Mouse (Mus musculus): ENCODE results near the gene Cdh16. TPM values are rescaled to one million over a fixed set of nuclear protein-coding genes. Genes with fewer than 3 reads are reported as not detected.

The Cdh16 gene
- polyA plus RNA-seq, 1 experiment = 0.29 TPM

DNA sequence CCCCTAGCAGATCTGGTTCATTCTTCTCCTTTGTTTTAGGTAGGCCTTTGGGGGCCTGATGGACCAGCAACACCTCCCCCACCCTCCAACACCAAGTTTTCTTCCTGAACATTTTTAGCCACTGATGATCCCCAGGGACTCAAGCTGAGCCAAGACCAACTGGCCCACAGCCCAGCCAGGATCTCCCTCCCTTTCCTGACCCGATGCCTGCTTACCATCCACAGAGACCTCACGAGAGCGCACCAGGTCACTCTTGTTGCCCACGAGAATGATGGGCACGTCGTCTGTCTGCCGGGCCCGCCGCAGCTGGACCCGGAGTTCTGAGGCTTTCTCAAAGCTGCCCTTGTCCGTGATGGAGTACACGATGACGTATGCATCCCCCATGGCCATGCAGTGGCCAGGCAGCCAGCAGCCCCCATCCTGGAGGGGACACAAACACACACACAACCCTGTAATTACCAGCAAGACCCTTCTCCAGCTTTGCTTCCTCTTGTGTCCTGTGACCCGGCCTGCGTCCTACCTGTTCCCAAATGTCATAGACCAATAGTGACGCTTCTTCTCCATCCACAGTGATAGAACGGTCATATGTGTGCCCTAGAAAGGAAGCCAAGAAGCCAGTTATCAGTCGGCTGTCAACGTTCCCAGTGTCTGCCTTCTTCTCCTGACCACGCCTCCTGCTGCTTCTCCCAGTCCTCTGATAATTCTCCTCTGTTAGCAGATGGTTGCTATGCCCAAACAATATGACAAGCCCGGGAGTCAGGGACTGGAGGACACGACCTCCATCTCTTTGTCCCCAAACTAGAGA lies 5.3 kb upstream of the Cdh16 start:
- Histone ChIP-seq H3K4me2 (ENCODE audit: low read depth) (peak overlapping the region; percentile 79), H3K79me2 (ENCODE audit: control insufficient read depth, insufficient read depth) (no peaks in the 10 kb centered on the region), H3K27me3 (ENCODE audit: control insufficient read depth, insufficient read depth, insufficient read length) (no peaks in the 10 kb centered on the region), H3ac (ENCODE audit: control insufficient read depth, insufficient read length) (no peak overlapping the region), H3K4me3 (no peak overlapping the region), H3K36me3 (ENCODE audit: control insufficient read depth, insufficient read depth) (no peaks in the 10 kb centered on the region)
- TF ChIP-seq MYOD1 (IDR thresholded peaks at IDR 0.05; ENCODE audit: control insufficient read depth in 1 of 3, insufficient read length in 2 of 3, low read depth in 2 of 3) = no peak
- TF ChIP-seq USF1 (IDR thresholded peaks at IDR 0.05; ENCODE audit: low read depth) = no peak
- TF ChIP-seq SRF (IDR thresholded peaks at IDR 0.05; ENCODE audit: control insufficient read depth, insufficient read length, low read depth) = no peak
- TF ChIP-seq TCF3 (IDR thresholded peaks at IDR 0.05; ENCODE audit: insufficient read length, low read depth) = no peak
- no peak for TF ChIP-seq TCF12 (IDR thresholded peaks at IDR 0.05; ENCODE audit: insufficient read depth, poor library complexity, severe bottlenecking)
- TF ChIP-seq CEBPB (IDR thresholded peaks at IDR 0.05; ENCODE audit: insufficient read depth, poor library complexity, severe bottlenecking) = no peak
- no peak for TF ChIP-seq E2F4 (IDR thresholded peaks at IDR 0.05; ENCODE audit: insufficient read depth)
- TF ChIP-seq REST (IDR thresholded peaks at IDR 0.05; ENCODE audit: insufficient read depth, insufficient read length) = no peak
- no peak for TF ChIP-seq POLR2A (IDR thresholded peaks at IDR 0.05; ENCODE audit: insufficient read length, low read depth)
- no peak for TF ChIP-seq MYOG (IDR thresholded peaks at IDR 0.05; ENCODE audit: control insufficient read depth in 1 of 3, insufficient read depth in 1 of 3, insufficient read length in 2 of 3, low read depth in 2 of 3)
- no peak for TF ChIP-seq MAX (IDR thresholded peaks at IDR 0.05; ENCODE audit: low read depth)
- TF ChIP-seq POLR2AphosphoS2 (IDR thresholded peaks at IDR 0.05; ENCODE audit: insufficient read length, low read depth) = no peak

DNA sequence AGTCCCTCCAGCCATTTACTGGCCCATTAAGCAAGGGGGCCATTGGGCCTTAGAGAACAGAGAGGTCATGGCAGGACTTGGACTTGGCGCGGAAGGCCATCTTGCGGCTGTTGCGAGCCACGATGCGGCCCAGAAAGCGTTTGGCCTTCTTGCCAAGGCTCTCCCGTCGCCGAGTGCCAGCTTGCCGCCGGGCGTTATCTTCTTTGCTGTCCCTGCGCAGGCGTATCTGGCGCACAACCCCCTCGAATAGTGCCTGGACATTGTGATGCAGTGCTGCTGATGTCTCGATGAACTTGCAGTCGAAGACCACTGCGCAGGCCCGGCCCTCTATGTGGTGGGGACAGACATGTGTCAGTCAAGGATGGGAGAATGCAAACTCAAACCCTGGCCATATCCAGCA lies 4.2 kb upstream of the Cdh16 start:
- no peak overlapping the region for H3K4me2 ChIP-seq (ENCODE audit: low read depth)

DNA sequence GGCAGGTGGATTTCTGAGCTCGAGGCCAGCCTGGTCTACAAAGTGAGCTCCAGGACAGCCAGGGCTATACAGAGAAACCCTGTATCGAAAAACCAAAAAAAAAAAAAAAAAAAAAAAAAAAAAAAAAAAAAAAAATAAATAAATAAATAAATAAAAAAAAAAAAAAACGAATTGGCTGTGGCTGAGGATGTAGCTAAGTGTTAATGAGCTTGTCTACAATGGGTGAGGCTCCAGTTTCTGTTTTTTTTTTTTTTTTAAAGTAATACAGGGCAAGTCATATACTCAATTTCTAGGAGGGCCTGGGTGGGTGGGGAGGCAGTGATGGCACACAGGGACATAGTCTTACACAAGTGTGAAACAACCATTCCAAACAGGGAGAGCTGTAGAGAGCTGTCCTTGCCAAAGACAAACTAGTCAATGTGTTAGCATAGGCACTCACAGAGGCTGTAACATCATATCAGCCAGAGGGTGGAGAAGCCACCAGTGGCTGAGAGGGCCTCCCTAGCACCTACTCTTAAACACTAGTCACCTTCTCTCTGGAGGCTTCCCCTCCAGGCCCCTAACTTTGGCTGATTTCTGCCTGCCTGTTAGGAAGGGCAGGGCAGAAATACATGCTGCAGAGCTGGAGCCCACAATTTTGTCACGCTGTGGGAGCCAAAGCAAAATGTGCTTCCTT lies 3.0 kb upstream of the Cdh16 start:
- H3K4me2 ChIP-seq (ENCODE audit: low read depth) = no peak overlapping the region

More for the DNA sequence above, 4.2 kb upstream of the Cdh16 start:
- H3K4me3 ChIP-seq = no peak overlapping the region
- H3ac ChIP-seq (ENCODE audit: control insufficient read depth, insufficient read length) = no peak overlapping the region
- no peaks in the 10 kb centered on the region for H3K27me3 ChIP-seq (ENCODE audit: control insufficient read depth, insufficient read depth, insufficient read length)
- no peaks in the 10 kb centered on the region for H3K36me3 ChIP-seq (ENCODE audit: control insufficient read depth, insufficient read depth)
- no peak for TF ChIP-seq POLR2AphosphoS2 (IDR thresholded peaks at IDR 0.05; ENCODE audit: insufficient read length, low read depth)
- no peak for TF ChIP-seq POLR2A (IDR thresholded peaks at IDR 0.05; ENCODE audit: insufficient read length, low read depth)
- TF ChIP-seq E2F4 (IDR thresholded peaks at IDR 0.05; ENCODE audit: insufficient read depth) = no peak
- no peak for TF ChIP-seq USF1 (IDR thresholded peaks at IDR 0.05; ENCODE audit: low read depth)
- TF ChIP-seq SRF (IDR thresholded peaks at IDR 0.05; ENCODE audit: control insufficient read depth, insufficient read length, low read depth) = no peak
- TF ChIP-seq REST (IDR thresholded peaks at IDR 0.05; ENCODE audit: insufficient read depth, insufficient read length) = no peak
- TF ChIP-seq TCF3 (IDR thresholded peaks at IDR 0.05; ENCODE audit: insufficient read length, low read depth) = no peak
- TF ChIP-seq TCF12 (IDR thresholded peaks at IDR 0.05; ENCODE audit: insufficient read depth, poor library complexity, severe bottlenecking) = no peak
- TF ChIP-seq MAX (IDR thresholded peaks at IDR 0.05; ENCODE audit: low read depth) = no peak
- no peak for TF ChIP-seq MYOG (IDR thresholded peaks at IDR 0.05; ENCODE audit: control insufficient read depth in 1 of 3, insufficient read depth in 1 of 3, insufficient read length in 2 of 3, low read depth in 2 of 3)
- no peak for TF ChIP-seq MYOD1 (IDR thresholded peaks at IDR 0.05; ENCODE audit: control insufficient read depth in 1 of 3, insufficient read length in 2 of 3, low read depth in 2 of 3)
- no peak for TF ChIP-seq CEBPB (IDR thresholded peaks at IDR 0.05; ENCODE audit: insufficient read depth, poor library complexity, severe bottlenecking)
- no peaks in the 10 kb centered on the region for H3K79me2 ChIP-seq (ENCODE audit: control insufficient read depth, insufficient read depth)

DNA sequence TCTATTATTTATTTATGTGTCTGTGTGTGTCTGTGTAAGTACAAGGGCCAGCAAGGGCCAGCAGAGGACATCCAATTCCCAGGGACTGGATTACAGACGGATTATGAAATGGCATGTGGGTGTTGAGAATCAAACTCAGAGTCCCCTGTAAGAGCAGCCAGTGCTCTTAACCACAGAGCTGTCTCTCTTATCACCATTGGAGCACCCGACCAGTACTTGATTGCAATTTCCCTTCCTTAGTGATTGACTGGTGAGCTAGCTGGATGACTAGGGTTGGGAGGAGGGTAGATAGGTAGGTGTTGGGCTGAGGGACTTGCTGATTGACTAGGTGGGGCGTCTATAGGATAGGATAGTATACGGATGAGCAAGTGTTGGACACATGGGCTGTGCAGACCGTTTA lies 3.4 kb downstream of the Cdh16 start:
- H3K36me3 ChIP-seq (ENCODE audit: control insufficient read depth, insufficient read depth) = no peaks in the 10 kb centered on the region
- H3ac ChIP-seq (ENCODE audit: control insufficient read depth, insufficient read length) = no peak overlapping the region
- H3K27me3 ChIP-seq (ENCODE audit: control insufficient read depth, insufficient read depth, insufficient read length) = peaks cover 21% of the 10 kb centered on the region
- TF ChIP-seq SRF (IDR thresholded peaks at IDR 0.05; ENCODE audit: control insufficient read depth, insufficient read length, low read depth) (no peak), MAX (IDR thresholded peaks at IDR 0.05; ENCODE audit: low read depth) (no peak), POLR2AphosphoS2 (IDR thresholded peaks at IDR 0.05; ENCODE audit: insufficient read length, low read depth) (no peak), MYOD1 (IDR thresholded peaks at IDR 0.05; ENCODE audit: control insufficient read depth in 1 of 3, insufficient read length in 2 of 3, low read depth in 2 of 3) (no peak), E2F4 (IDR thresholded peaks at IDR 0.05; ENCODE audit: insufficient read depth) (no peak), USF1 (IDR thresholded peaks at IDR 0.05; ENCODE audit: low read depth) (no peak), TCF12 (IDR thresholded peaks at IDR 0.05; ENCODE audit: insufficient read depth, poor library complexity, severe bottlenecking) (no peak), TCF3 (IDR thresholded peaks at IDR 0.05; ENCODE audit: insufficient read length, low read depth) (no peak), REST (IDR thresholded peaks at IDR 0.05; ENCODE audit: insufficient read depth, insufficient read length) (no peak), POLR2A (IDR thresholded peaks at IDR 0.05; ENCODE audit: insufficient read length, low read depth) (no peak), CEBPB (IDR thresholded peaks at IDR 0.05; ENCODE audit: insufficient read depth, poor library complexity, severe bottlenecking) (no peak), MYOG (IDR thresholded peaks at IDR 0.05; ENCODE audit: control insufficient read depth in 1 of 3, insufficient read depth in 1 of 3, insufficient read length in 2 of 3, low read depth in 2 of 3) (no peak)
- no peak overlapping the region for H3K4me3 ChIP-seq
- no peaks in the 10 kb centered on the region for H3K79me2 ChIP-seq (ENCODE audit: control insufficient read depth, insufficient read depth)
- H3K4me2 ChIP-seq (ENCODE audit: low read depth) = no peak overlapping the region

More for the DNA sequence above, 3.0 kb upstream of the Cdh16 start:
- TF ChIP-seq SRF (IDR thresholded peaks at IDR 0.05; ENCODE audit: control insufficient read depth, insufficient read length, low read depth) (no peak), POLR2A (IDR thresholded peaks at IDR 0.05; ENCODE audit: insufficient read length, low read depth) (no peak), MYOG (IDR thresholded peaks at IDR 0.05; ENCODE audit: control insufficient read depth in 1 of 3, insufficient read depth in 1 of 3, insufficient read length in 2 of 3, low read depth in 2 of 3) (no peak), E2F4 (IDR thresholded peaks at IDR 0.05; ENCODE audit: insufficient read depth) (no peak)
- Histone ChIP-seq H3K36me3 (ENCODE audit: control insufficient read depth, insufficient read depth) (no peaks in the 10 kb centered on the region), H3ac (ENCODE audit: control insufficient read depth, insufficient read length) (no peak overlapping the region), H3K4me3 (no peak overlapping the region), H3K27me3 (ENCODE audit: control insufficient read depth, insufficient read depth, insufficient read length) (no peaks in the 10 kb centered on the region), H3K79me2 (ENCODE audit: control insufficient read depth, insufficient read depth) (no peaks in the 10 kb centered on the region)
